Mouse (Mus musculus): ENCODE measurements at regions not wholly inside any gene's neighbourhood (a gene's known extent, or its start where the extent isn't known, plus 50 kb on each side); places are given as distances from the start of the nearest gene placed in this dataset.

- TF ChIP-seq CHD2 (IDR thresholded peaks at IDR 0.05; ENCODE audit: low read length), result no peak
- TF ChIP-seq CTCF (conservative IDR thresholded peaks at IDR 0.05 in 1 of 2, IDR thresholded peaks at IDR 0.05 in 1 of 2; ENCODE audit: low read depth in 2 of 2, low read length in 2 of 2), result no peak
- TF ChIP-seq POLR2AphosphoS2 (IDR thresholded peaks at IDR 0.05; ENCODE audit: low read depth, low read length), result no peak
Measured at GRCm38 (mm10) chr16:19025227-19025932, 148.5 kb downstream of the Hira start.

Data from CH12.LX (cell line).